Mouse (Mus musculus) MEL (cell line): ENCODE results near the gene Gm4952. TPM values are rescaled to one million over a fixed set of nuclear protein-coding genes. Genes with fewer than 3 reads are reported as not detected.

Experiments
- DNase-seq: peaks from one replicate; pipeline ENCODE4 v3.0.0; 2011; ENCODE audit warnings: low read depth, low spot score
- H3K27ac ChIP-seq: 2 replicates; pipeline ENCODE4 v1.5.1; 2012; ENCODE audit warnings: low read depth, mild to moderate bottlenecking, control low read depth, low read length, moderate library complexity; ENCODE audit not compliant: control insufficient read depth
- H3K27me3 ChIP-seq, 2 experiments: fragments of 150-350 bp in 1 of 2; sonication (generic) in 1 of 2; 2 replicates each; pipeline ENCODE4 v1.6.1; 2012; ENCODE audit warnings: low read length in 2 of 2, mild to moderate bottlenecking in 2 of 2, improper control_type of control experiment in 1 of 2, moderate library complexity in 1 of 2; ENCODE audit not compliant: insufficient read depth in 2 of 2, control insufficient read depth in 1 of 2
- H3K36me3 ChIP-seq, 2 experiments: 2 replicates each; pipeline ENCODE4 v1.6.1; 2012 to 2014; ENCODE audit warnings: low read length in 2 of 2, improper control_type of control experiment in 1 of 2, inconsistent platforms in 1 of 2, mild to moderate bottlenecking in 1 of 2; ENCODE audit not compliant: insufficient read depth in 2 of 2, control insufficient read depth in 1 of 2
- H3K4me1 ChIP-seq, 2 experiments: fragments of 150-350 bp in 1 of 2; sonication (generic) in 1 of 2; 2 replicates each; pipeline ENCODE4 v1.6.1; 2012; ENCODE audit warnings: low read length in 2 of 2, improper control_type of control experiment in 1 of 2, mild to moderate bottlenecking in 1 of 2; ENCODE audit not compliant: insufficient read depth in 2 of 2, control insufficient read depth in 1 of 2
- H3K4me3 ChIP-seq, 2 experiments: fragments of 150-350 bp in 1 of 2; sonication (generic) in 1 of 2; 2 replicates each; pipeline ENCODE4 v1.5.1; 2012; ENCODE audit warnings: low read depth in 2 of 2, low read length in 2 of 2, mild to moderate bottlenecking in 2 of 2, moderate library complexity in 2 of 2, control low read depth in 1 of 2, improper control_type of control experiment in 1 of 2; ENCODE audit not compliant: control insufficient read depth in 1 of 2, insufficient read depth in 1 of 2
- H3K79me2 ChIP-seq: 2 replicates; pipeline ENCODE4 v1.6.1; 2012; ENCODE audit warnings: mild to moderate bottlenecking, low read length, moderate library complexity; ENCODE audit not compliant: control insufficient read depth, poor library complexity, insufficient read depth
- H3K9ac ChIP-seq: 2 replicates; pipeline ENCODE4 v1.6.1; 2012; ENCODE audit warnings: low read depth, mild to moderate bottlenecking, control low read depth, low read length, moderate library complexity; ENCODE audit not compliant: control insufficient read depth, poor library complexity, severe bottlenecking
- H3K9me3 ChIP-seq: fragments of 150-350 bp; sonication (generic); replicated peaks from 2 replicates; pipeline ENCODE4 v1.6.1; 2012; ENCODE audit warnings: mild to moderate bottlenecking, low read length, improper control_type of control experiment, moderate library complexity; ENCODE audit not compliant: insufficient read depth
- BHLHE40 ChIP-seq: IDR thresholded peaks from 2 replicates; pipeline ENCODE4 v1.6.1; 2012; ENCODE audit warnings: low read depth, mild to moderate bottlenecking, inconsistent platforms, low read length, improper control_type of control experiment, borderline replicate concordance
- CHD1 ChIP-seq: IDR thresholded peaks from 2 replicates; pipeline ENCODE4 v1.6.1; 2012; ENCODE audit warnings: low read depth, mild to moderate bottlenecking, inconsistent platforms, low read length, improper control_type of control experiment
- GATA1 ChIP-seq: IDR thresholded peaks from 2 replicates; pipeline ENCODE4 v1.6.1; 2011; ENCODE audit warnings: low read depth, low read length, improper control_type of control experiment
- JUND ChIP-seq: IDR thresholded peaks from 2 replicates; pipeline ENCODE4 v1.6.1; 2011; ENCODE audit warnings: low read depth, mild to moderate bottlenecking, improper control_type of control experiment, low read length
- MAZ ChIP-seq: IDR thresholded peaks from 2 replicates; pipeline ENCODE4 v1.6.1; 2012; ENCODE audit warnings: low read depth, mild to moderate bottlenecking, inconsistent platforms, low read length, improper control_type of control experiment
- MYB ChIP-seq: IDR thresholded peaks from 2 replicates; pipeline ENCODE4 v1.6.1; 2011; ENCODE audit warnings: mild to moderate bottlenecking, low read depth, low read length, improper control_type of control experiment
- RCOR1 ChIP-seq: IDR thresholded peaks from 2 replicates; pipeline ENCODE4 v1.6.1; 2012; ENCODE audit warnings: low read depth, mild to moderate bottlenecking, inconsistent platforms, low read length, improper control_type of control experiment
- SIN3A ChIP-seq: IDR thresholded peaks from 2 replicates; pipeline ENCODE4 v1.6.1; 2012; ENCODE audit warnings: low read length, improper control_type of control experiment, inconsistent platforms
- TAL1 ChIP-seq: IDR thresholded peaks from 2 replicates; pipeline ENCODE4 v1.6.1; 2012; ENCODE audit warnings: mild to moderate bottlenecking, inconsistent platforms, low read length, moderate library complexity, mixed read lengths
- TCF12 ChIP-seq: IDR thresholded peaks from 2 replicates; pipeline ENCODE4 v1.6.1; 2014; ENCODE audit warnings: low read depth, mild to moderate bottlenecking, inconsistent platforms, low read length, improper control_type of control experiment, moderate library complexity
- UBTF ChIP-seq: IDR thresholded peaks from 2 replicates; pipeline ENCODE4 v1.6.1; 2012; ENCODE audit warnings: low read depth, mild to moderate bottlenecking, inconsistent platforms, low read length, improper control_type of control experiment, moderate library complexity, borderline replicate concordance; ENCODE audit not compliant: insufficient read depth
- USF1 ChIP-seq: IDR thresholded peaks from 2 replicates; pipeline ENCODE4 v1.6.1; 2014; ENCODE audit warnings: low read depth, mild to moderate bottlenecking, inconsistent platforms, low read length, improper control_type of control experiment, moderate library complexity
- ZKSCAN1 ChIP-seq: IDR thresholded peaks from 2 replicates; pipeline ENCODE4 v1.6.1; 2012; ENCODE audit warnings: low read depth, mild to moderate bottlenecking, inconsistent platforms, low read length, improper control_type of control experiment, moderate library complexity
- ZMIZ1 ChIP-seq: IDR thresholded peaks from 2 replicates; pipeline ENCODE4 v1.6.1; 2012; ENCODE audit warnings: low read depth, mild to moderate bottlenecking, inconsistent platforms, low read length, improper control_type of control experiment, moderate library complexity
- polyA plus RNA-seq, 2 experiments: library from polyadenylated mRNA; stranded (reverse) in 1 of 2; unstranded in 1 of 2; fragments of >175 nt in 1 of 2; fragments of >200 nt in 1 of 2; gene quantifications; 2 replicates each; pipeline versions ENCODE4 v1.2.1 to v1.2.4; 2012; ENCODE audit warnings: low replicate concordance in 2 of 2, low read depth in 1 of 2; ENCODE audit not compliant: insufficient read length in 2 of 2, insufficient read depth in 1 of 2, missing spikeins in 1 of 2
- total RNA-seq: library from RNA; depleted of rRNA; stranded (reverse); fragments of 300-350 nt; gene quantifications from 2 replicates; pipeline ENCODE4 v1.2.3, GENCODE M21; 2012

Gm4952 gene
- total and polyA plus RNA-seq, 3 experiments: 0.06 TPM; not detected in 2

DNA sequence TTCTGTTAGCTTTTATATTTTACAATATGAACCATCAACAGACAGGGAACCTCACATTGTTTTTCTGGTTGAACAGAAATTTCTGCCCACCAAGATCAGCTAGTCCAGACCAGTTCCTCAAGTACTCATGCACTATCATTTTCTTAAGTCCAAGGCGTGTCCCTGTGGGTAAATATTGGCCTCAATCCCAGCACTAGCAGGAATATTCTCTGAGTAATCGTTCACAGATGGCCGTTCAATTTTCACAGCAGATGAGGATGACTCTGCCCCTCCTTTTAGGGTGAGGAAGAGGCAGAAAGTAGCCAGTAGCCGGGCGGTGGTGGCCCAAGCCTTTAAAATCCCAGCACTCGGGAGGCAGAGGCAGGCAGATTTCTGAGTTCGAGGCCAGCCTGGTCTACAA is 24.7 kb upstream of the Gm4952 start (continued):
- no peak for TF ChIP-seq BHLHE40
- TF ChIP-seq ZKSCAN1: no peak
- TF ChIP-seq SIN3A: peak; percentile 53; the same call in 1 of the 2 replicates
- TF ChIP-seq TAL1: no peak
- TF ChIP-seq USF1: no peak
- TF ChIP-seq GATA1: peak; percentile 18; the same call in 1 of the 2 replicates

DNA sequence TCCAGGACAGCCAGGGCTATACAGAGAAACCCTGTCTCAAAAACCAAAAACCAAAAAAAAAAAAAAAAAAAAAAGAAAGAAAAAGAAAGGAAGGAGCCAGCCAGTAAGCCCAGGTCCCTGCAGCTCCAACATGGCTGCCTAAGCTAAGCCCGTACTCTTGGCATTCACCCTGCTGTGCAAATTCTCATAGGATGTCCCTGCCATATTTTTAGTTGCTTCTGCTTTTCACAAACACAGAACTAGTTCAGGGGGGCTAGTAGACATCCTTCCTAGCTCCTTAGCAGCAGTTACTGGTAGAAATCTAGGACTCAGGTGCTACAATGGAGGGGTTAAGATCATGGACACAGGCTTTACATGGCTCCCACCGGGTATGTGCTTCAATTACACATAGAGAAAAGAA is 24.3 kb upstream of the Gm4952 start:
- peak; percentile 53 for DNase-seq
- Histone ChIP-seq H3K4me1 (peaks cover 8 to 17% of the 10 kb centered on the region in 2 experiments), H3K27me3 (no peaks in the 10 kb centered on the region), H3K27ac (peak overlapping the region; percentile 96), H3K79me2 (peaks cover 43% of the 10 kb centered on the region)
- TF ChIP-seq UBTF: no peak
- TF ChIP-seq MAZ: no peak
- TF ChIP-seq CHD1: 0 out of 2 replicates have a peak, but pooled peaks have one; percentile 39
- TF ChIP-seq, all 39 proteins: peak for 1
- Histone ChIP-seq H3K9ac (peak overlapping the region; percentile 89), H3K9me3 (no peaks in the 10 kb centered on the region), H3K4me3 (peak overlapping the region; percentile 51 to 72), H3K36me3 (peaks cover 19 to 38% of the 10 kb centered on the region in 2 experiments)

DNA sequence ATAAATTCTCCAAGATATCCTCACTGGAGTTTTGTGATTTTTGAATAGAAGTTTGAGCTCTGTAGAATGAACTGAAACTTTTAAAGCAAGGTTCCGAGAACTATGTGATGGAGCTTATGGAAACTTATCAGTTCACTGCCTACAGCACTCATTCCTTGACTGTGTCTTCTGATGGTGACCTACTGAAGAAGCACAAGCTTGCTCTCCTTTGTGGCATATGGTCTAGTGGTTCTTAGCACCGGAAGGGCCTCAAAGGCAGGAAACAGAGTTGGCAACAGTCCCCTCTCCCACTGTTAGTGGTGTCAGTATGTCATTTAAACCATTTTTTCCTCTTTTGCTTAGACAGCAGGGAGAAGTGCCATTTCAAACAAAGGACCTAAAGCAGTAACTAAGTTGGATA is 23.1 kb upstream of the Gm4952 start:
- Histone ChIP-seq H3K79me2 (peaks cover 43% of the 10 kb centered on the region), H3K4me1 (peaks cover 11 to 17% of the 10 kb centered on the region in 2 experiments), H3K9ac (no peak overlapping the region), H3K27me3 (no peaks in the 10 kb centered on the region), H3K36me3 (peaks cover 21 to 42% of the 10 kb centered on the region in 2 experiments), H3K4me3 (no peak overlapping the region), H3K27ac (no peak overlapping the region), H3K9me3 (no peaks in the 10 kb centered on the region)
- TF ChIP-seq JUND: no peak
- TF ChIP-seq TCF12: no peak
- no peak for TF ChIP-seq RCOR1
- TF ChIP-seq MYB: no peak
- TF ChIP-seq GATA1: no peak
- TF ChIP-seq ZMIZ1: no peak
- no peak for DNase-seq
